Mouse (Mus musculus) layer of hippocampus, adult 2 months (tissue): ENCODE measurements around the gene Ptprt. TPM values are rescaled to one million over a fixed set of nuclear protein-coding genes. Genes with fewer than 3 reads are reported as not detected.
A peak's percentile ranks its signal among the peaks of the same experiment; 100 is the strongest.

Experiments
- DNase-seq, 2 experiments: peaks; one replicate each; pipeline ENCODE4 v3.0.0; 2022; ENCODE audit warnings: low spot score in 2 of 2
- H3K27ac ChIP-seq: fragments of 200-600 bp; 2 replicates; pipeline ENCODE4 v1.8.1; 2022
- H3K4me3 ChIP-seq: fragments of 200-600 bp; 2 replicates; pipeline ENCODE4 v1.8.1; 2022; ENCODE audit warnings: mild to moderate bottlenecking
- CTCF ChIP-seq: fragments of 200-600 bp; conservative IDR thresholded peaks from 2 replicates; pipeline ENCODE4 v1.8.1; 2022; ENCODE audit warnings: antibody characterized with exemption, mild to moderate bottlenecking, moderate library complexity
- total RNA-seq, 2 experiments: library from RNA; stranded (reverse); gene quantifications; 2 replicates each; pipeline ENCODE4 v1.2.3; 2021

The Ptprt gene
- total RNA-seq, 2 experiments from 2014 or later = 49.0 to 49.5 TPM

DNA sequence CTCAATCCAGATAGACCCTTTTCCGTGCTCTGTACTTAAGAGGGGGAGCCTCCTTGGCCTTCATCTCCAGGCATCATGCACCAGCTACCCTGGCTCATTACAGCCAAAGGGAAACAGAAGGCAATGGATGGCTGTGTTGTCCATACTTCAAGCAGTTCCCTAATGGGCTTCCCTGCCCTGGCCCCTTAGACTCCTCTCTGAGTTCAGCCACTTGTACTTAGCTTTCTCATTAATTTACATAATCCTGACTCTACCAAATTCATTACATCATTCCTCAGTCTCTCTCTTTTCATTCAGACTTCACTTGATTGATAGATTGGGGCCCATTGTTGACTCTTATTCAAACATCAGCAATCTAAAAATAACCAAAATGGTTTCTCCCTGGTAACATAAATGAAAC is 320.7 kb downstream of the Ptprt start:
- TF ChIP-seq CTCF = no peak

DNA sequence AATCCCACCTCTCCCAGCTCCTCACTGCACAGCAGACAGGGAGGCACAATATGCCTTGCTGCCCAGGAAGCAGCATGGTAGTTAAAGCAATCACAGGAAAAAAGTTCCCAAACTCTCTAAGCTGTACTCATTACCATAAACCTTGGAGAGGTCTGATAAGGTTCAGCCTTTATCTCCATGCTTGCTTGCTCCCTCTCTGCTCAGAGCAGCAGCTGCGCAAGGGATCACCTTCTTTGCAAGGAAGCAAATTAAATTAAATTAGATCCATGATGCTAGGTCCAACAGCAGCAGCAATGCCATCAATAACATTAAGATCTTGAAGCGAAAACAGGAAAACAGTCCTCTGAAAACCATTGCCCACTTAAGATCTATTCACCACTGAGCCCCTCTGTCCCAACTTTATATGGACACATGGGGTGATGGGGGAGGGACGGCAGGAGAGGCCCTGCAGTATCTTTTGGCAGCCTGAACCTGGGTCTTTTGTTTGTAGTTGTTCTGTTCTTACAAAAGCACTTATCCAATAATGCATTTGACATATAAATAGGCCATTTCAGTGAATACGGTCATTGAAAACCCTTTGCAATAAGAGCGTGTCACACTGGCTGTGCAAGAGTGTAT is 328.8 kb downstream of the Ptprt start:
- TF ChIP-seq CTCF = no peak
- no peak for DNase-seq
- H3K27ac ChIP-seq = no peak overlapping the region
- no peak overlapping the region for H3K4me3 ChIP-seq

More for the DNA sequence above, 320.7 kb downstream of the Ptprt start:
- Histone ChIP-seq H3K4me3 (no peak overlapping the region), H3K27ac (no peak overlapping the region)
- no peak for DNase-seq

DNA sequence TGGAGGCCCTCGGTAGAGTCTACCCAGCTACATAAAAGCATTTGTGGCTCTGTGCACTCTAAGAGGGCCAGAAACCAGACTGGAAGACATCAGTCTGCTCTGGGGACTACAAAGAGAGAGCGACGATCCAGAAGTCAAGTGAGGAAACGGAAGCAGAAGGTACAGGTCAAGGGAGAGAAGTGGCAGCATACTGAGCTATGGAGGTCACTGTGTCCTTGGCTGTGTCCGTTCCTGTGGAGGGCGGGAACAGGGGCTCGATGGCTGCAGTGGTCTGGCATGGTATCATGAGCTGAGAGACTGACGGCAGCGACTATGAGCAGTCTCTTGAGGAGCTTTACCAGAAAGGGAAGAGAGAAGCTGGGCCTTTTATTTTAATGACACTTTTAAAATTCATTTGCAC is 331.5 kb downstream of the Ptprt start:
- no peak for TF ChIP-seq CTCF
- no peak for DNase-seq
- H3K4me3 ChIP-seq = no peak overlapping the region
- H3K27ac ChIP-seq = no peak overlapping the region

DNA sequence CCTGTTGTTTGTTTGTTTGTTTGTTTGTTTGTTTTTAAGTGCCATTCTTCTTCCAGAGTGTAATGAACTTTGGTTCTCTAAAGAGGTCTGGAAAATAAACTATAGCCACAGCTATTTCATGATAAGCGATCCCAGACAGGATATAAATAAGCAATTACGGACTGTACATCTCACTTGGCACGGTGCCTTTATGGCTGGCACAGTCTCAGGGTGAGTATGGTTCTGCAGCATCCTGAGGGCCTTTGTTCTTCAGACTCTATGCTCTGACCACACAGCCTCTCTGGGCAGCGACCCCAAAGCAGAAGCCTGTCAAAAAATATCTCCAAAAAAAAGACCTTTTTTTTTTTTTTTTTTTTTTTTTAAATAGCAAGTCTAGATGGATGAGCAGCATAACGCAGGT is 338.5 kb downstream of the Ptprt start:
- no peak for TF ChIP-seq CTCF
- Histone ChIP-seq H3K4me3 (no peak overlapping the region), H3K27ac (no peak overlapping the region)
- DNase-seq = no peak

DNA sequence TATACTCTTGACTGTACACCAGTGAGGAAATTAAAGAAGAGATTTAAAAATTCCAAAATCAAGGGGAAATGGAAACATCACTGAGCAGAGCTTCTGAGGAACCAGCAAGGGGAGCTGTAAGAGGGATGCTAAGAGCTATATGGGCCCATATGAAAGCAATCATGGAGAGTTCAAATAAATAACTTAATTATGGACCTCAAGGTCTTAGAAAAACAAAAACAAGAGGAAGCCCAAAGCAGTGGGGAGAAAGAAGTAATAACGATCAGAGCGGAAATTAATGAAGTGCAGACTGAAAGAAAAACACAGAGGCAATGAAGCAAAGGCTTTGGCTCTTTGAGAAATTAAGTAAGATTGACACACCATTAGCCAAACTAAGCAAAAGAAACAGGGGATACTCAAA is 353.0 kb downstream of the Ptprt start:
- no peak for DNase-seq
- Histone ChIP-seq H3K4me3 (no peak overlapping the region), H3K27ac (no peak overlapping the region)
- no peak for TF ChIP-seq CTCF

DNA sequence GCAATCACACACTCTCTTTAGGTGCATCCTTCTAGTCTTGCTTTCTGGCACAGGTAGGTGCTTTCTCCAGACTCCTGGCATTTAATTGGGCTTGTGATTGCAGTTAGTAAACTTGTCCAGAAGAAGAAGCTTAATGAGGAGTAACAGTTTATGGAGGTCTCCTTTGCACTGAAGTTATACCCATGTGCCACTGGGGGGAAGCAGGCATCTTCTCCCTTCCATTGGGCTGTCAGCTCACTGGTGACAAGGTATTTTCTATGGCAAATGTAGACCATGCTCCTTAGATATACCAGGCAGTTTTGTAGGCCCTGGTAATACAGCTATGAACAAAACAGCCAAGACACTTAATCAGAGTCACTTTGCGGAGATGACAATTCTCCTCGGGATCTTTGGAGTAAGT is 366.9 kb downstream of the Ptprt start:
- Histone ChIP-seq H3K4me3 (no peak overlapping the region), H3K27ac (no peak overlapping the region)
- TF ChIP-seq CTCF = peak; percentile 75
- DNase-seq = no peak

DNA sequence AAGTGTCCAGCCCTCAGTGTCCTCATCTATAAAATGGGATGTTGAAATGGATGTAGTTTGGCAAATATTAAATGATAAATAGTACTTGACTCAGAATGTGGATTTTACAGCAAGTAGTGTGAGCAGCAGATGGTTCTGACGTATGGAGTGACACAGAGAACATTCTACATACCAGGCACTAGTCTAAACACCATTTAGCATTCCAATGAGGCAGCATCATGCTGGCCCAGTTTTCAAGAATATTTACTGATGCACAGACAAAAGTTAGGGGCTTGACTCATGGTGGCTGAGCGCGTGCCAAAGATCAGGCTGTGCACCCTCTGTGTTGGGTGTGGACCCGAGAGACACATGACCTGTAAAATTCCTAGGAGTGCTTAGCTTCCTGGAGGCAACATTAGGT is 378.3 kb downstream of the Ptprt start:
- no peak overlapping the region for H3K4me3 ChIP-seq
- H3K27ac ChIP-seq = no peak overlapping the region
- DNase-seq = peak in 1 of 2 experiments; percentile 26
- TF ChIP-seq CTCF = no peak

DNA sequence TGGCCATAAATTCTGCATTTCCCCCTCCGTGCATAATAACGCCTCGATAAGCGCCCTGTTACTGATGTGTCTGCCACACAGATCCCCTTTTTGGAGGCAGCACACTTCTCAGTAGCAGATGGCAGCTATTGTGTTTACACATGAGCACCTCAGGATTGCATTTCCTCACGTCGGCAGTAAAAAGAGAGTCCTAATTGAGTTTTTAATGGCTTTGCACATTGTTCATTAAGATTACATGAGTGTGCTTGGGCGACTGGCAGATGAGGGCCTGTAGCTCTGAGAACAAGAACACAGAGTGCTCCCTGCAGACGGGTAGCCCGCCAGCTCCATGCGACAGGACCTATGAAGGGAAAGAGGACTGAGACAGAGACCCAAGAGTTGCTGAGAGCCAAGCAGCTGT is 378.8 kb downstream of the Ptprt start:
- Histone ChIP-seq H3K27ac (no peak overlapping the region), H3K4me3 (no peak overlapping the region)
- DNase-seq = no peak
- no peak for TF ChIP-seq CTCF

DNA sequence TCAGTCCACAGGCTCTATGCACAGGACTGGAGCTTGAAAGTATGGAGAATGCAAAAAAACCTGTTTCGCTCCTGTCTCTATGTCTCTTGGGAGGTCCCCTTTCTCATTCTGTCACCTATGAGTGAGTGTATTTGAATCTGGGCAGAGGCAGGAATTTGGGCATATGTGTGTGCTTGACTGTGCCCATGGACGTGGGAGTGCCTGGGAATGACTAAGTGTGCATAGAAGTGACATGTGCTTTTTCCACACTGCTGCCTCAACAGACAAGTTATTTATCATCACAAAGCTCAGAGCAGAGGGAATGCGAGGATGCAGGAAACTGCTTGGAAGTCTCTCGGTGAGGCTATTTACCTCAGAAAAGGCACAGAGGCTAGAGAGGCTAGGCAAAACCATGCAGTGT is 387.1 kb downstream of the Ptprt start:
- peak; percentile 44 to 61 for DNase-seq
- TF ChIP-seq CTCF = no peak
- Histone ChIP-seq H3K27ac (no peak overlapping the region), H3K4me3 (no peak overlapping the region)

DNA sequence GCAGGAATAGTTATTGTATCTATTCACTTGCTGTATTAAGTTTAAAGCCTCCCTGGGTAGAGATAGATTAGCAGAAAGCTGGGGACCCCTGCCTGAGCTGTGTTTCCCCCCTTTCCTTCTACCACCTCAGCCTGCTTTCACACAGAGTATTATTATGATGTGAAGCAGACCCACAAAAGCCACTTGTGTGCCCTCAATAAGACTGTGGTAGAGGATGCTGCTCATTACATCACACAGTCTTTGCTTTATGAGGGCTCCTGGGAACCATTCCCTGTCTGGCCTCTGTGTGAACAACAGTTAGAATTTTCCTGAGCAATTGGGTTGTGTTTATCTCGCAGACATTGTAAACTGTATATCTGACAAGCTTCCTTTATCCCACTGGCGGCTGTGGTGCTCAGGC is 409.7 kb downstream of the Ptprt start:
- no peak overlapping the region for H3K4me3 ChIP-seq
- no peak overlapping the region for H3K27ac ChIP-seq
- DNase-seq = no peak
- no peak for TF ChIP-seq CTCF

DNA sequence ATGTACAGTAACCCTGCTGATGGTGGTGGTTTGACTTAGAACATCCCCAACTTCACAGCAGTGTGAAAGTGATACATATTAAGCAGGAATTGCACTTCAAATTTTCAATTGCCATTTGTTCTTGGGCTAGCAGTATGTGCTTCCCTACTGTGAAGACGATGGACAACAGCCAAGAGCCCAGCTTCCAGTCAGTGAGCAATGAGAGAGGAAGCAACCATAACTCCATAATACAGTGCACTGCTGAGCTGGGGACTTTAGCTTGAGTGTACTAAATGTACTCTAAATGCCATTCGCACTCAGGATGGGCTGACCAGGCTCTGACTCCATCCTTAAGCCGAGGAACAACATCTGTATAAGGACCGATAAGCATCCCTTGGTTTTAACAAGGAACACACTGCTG is 412.7 kb downstream of the Ptprt start:
- Histone ChIP-seq H3K27ac (no peak overlapping the region), H3K4me3 (no peak overlapping the region)
- DNase-seq = no peak
- TF ChIP-seq CTCF = no peak

DNA sequence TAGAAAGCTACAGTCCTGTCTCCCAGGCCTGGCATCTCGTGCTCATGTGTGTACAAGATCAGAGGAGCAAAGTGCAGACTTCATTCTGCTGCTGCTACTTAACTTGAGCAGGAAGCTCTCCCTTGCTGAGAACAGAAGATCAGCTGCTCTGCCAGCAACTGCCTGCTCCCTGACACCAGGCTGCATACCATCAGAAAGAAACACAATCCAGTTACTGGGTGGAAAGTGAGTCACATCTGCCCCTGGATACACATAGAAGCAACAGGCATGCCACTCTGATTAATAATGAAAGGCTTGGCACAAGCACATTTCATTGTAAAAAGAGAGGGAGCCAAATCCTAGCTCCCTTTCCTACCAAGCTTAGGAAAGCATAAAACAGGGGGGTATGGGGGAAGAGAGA is 438.5 kb downstream of the Ptprt start:
- no peak overlapping the region for H3K27ac ChIP-seq
- no peak for TF ChIP-seq CTCF
- DNase-seq = no peak
- H3K4me3 ChIP-seq = no peak overlapping the region

DNA sequence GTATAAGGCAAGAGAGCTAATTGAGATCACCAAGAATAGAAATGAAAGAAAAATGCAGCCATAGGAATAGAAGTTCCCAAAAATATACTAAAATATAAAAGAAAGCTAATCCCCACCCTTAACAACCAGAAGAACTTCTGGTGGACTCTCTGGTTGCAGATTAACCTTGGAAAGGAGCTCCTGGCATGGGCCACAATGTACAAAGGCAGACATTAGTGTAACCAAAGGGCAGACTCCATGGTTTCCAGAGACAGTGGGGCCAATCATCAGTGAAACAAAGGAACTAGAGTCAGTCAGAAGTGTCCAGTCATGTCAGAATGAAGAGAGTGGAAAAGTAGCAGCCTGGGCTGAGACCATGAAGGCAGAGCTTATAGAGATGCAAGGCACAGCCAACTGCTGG is 440.4 kb downstream of the Ptprt start:
- Histone ChIP-seq H3K4me3 (no peak overlapping the region), H3K27ac (no peak overlapping the region)
- no peak for DNase-seq
- no peak for TF ChIP-seq CTCF

DNA sequence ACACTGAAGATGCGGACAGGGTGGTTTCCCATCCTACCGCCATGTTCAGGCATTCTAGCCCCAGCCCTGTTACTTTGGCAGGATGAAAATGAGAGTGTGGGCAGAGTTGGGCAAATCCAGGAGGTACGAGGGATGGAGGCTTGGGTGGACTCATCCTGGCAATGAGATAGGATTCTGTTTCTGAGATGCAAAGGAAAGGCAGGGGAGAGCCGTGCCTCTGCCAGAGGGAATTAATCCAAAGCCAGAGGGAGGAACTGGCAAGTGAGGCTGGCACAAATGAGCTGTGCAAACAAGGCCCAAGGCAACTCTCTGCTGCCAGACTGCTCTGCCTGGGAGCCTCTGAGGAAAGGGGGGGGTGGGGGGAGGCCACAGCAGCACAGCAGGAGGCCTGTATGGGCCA is 441.4 kb downstream of the Ptprt start:
- H3K27ac ChIP-seq = 0 out of 2 replicates have a peak overlapping the region, but pooled peaks have one; percentile 1
- DNase-seq = peak; percentile 59 to 84
- no peak overlapping the region for H3K4me3 ChIP-seq
- no peak for TF ChIP-seq CTCF

DNA sequence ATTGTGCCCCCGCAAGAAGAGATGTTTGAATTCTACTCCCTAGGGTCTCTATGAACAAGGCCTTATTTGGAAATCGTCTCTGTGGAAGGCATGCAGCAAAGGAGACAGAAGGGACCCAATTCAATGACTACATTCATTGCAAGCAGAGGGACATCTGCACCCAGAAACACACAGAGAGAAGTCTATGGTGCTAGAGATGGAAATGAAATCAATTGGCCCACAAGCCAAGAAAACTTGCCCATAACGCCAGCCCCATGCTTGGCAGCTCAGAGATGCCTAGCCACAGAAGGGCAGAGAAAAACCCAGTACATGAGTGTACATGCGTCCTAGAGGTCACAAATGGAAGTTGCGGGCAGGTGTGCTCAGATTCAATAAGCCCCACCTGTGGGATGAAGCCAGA is 443.1 kb downstream of the Ptprt start:
- no peak for DNase-seq
- no peak for TF ChIP-seq CTCF
- H3K4me3 ChIP-seq = no peak overlapping the region
- H3K27ac ChIP-seq = no peak overlapping the region
